Mouse (Mus musculus): ENCODE results near the gene Rbx1. TPM values are rescaled to one million over a fixed set of nuclear protein-coding genes. Genes with fewer than 3 reads are reported as not detected.

Rbx1 gene
- polyA plus RNA-seq, 1 experiment from 2014 or later: 483 TPM

DNA sequence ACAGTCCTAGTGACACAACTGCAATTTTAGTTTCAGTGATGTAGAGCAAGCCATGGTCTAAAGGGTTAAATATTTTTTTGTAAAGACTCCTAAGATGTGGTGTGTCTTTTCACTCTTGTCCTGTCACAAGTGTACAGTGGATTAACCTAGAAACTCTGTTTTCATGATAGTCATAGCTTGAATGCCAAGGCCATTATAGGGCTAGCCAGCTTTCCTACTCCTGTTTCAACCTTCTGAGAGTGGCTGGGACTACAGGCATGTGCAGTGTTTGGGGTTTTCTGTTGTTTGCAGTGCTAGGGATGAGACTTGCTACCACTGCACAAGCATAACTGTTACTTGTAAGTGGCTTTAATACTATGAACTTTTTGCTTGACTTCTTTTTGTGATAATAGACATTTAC, 26.9 kb upstream of the Rbx1 start:
- no peak overlapping the region for H3K4me2 ChIP-seq (replicated peaks)
- no peaks in the 10 kb centered on the region for H3K27me3 ChIP-seq (ENCODE audit: control insufficient read depth, insufficient read depth, low read length)
- H3K4me3 ChIP-seq (replicated peaks; ENCODE audit: low read length): no peak overlapping the region
- H3K27ac ChIP-seq: no peak overlapping the region
- no peaks in the 10 kb centered on the region for H3K4me1 ChIP-seq (replicated peaks; ENCODE audit: control insufficient read depth, insufficient read depth, low read length)
- peaks cover 41% of the 10 kb centered on the region for H3K36me3 ChIP-seq (replicated peaks; ENCODE audit: control insufficient read depth, insufficient read depth)
- no peak for ATAC-seq (ENCODE audit: low FRiP score)
- H3K9me3 ChIP-seq (ENCODE audit: control insufficient read depth, low read length): no peaks in the 10 kb centered on the region
- no peak overlapping the region for H3K9ac ChIP-seq
- DNase-seq (ENCODE audit: low spot score): no peak

GRCm38 (mm10) chr15:81448463-81448862, 17.6 kb upstream of the Rbx1 start:
- 45% methylated on average over 3 of the region's 3 CpGs for WGBS

GRCm38 (mm10) chr15:81461523-81461922, 4.6 kb upstream of the Rbx1 start:
- no peak overlapping the region for H3K9ac ChIP-seq
- 77% methylated on average over 7 of the region's 7 CpGs for WGBS
- 0 out of 2 replicates have a peak, but pooled peaks cover 6% of the 10 kb centered on the region for H3K4me1 ChIP-seq (replicated peaks; ENCODE audit: control insufficient read depth, insufficient read depth, low read length)
- no peak overlapping the region for H3K4me3 ChIP-seq (replicated peaks; ENCODE audit: low read length)
- DNase-seq (ENCODE audit: low spot score) (no peak), ATAC-seq (ENCODE audit: low FRiP score) (no peak)
- no peak overlapping the region for H3K4me2 ChIP-seq (replicated peaks)
- H3K27me3 ChIP-seq (ENCODE audit: control insufficient read depth, insufficient read depth, low read length): no peaks in the 10 kb centered on the region
- H3K27ac ChIP-seq: no peak overlapping the region
- peaks cover 2% of the 10 kb centered on the region for H3K36me3 ChIP-seq (replicated peaks; ENCODE audit: control insufficient read depth, insufficient read depth)
- H3K9me3 ChIP-seq (ENCODE audit: control insufficient read depth, low read length): 0 out of 2 replicates have a peak, but pooled peaks cover 3% of the 10 kb centered on the region

More at GRCm38 (mm10) chr15:81448463-81448862, 17.6 kb upstream of the Rbx1 start:
- peaks cover 39% of the 10 kb centered on the region for H3K36me3 ChIP-seq (replicated peaks; ENCODE audit: control insufficient read depth, insufficient read depth)
- H3K27me3 ChIP-seq (ENCODE audit: control insufficient read depth, insufficient read depth, low read length): no peaks in the 10 kb centered on the region
- H3K27ac ChIP-seq: no peak overlapping the region
- ATAC-seq (ENCODE audit: low FRiP score): 0 out of 2 replicates have a peak, but pooled peaks have one; percentile 55
- H3K9me3 ChIP-seq (ENCODE audit: control insufficient read depth, low read length): no peaks in the 10 kb centered on the region
- no peak overlapping the region for H3K4me2 ChIP-seq (replicated peaks)
- H3K4me1 ChIP-seq (replicated peaks; ENCODE audit: control insufficient read depth, insufficient read depth, low read length): no peaks in the 10 kb centered on the region
- H3K9ac ChIP-seq: no peak overlapping the region
- no peak overlapping the region for H3K4me3 ChIP-seq (replicated peaks; ENCODE audit: low read length)
- DNase-seq (ENCODE audit: low spot score): peak; percentile 86

GRCm38 (mm10) chr15:81465016-81465660, 958 bp upstream of the Rbx1 start:
- no peaks in the 10 kb centered on the region for H3K27me3 ChIP-seq (ENCODE audit: control insufficient read depth, insufficient read depth, low read length)
- 78% methylated on average over 12 of the region's 12 CpGs for WGBS
- H3K9ac ChIP-seq: peak overlapping the region; percentile 68

DNA sequence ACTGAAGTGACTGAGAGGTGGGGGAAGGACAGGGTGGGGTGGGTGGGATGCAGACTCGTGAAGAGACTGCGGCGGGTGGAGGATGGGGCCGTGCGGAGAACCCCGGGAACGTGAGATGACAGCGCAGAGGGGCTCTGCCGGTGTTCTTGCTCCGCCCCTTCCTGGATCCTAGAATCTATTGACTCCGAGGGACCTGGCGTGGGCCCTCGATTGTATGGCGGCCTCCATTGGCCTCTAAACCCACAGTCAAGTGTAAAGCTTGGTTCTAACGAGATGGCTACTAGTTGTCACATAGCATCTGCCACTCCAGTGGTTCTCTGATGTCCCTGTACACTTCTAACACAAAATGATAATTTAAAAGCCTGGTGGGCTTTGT, 630 bp downstream of the Rbx1 start:
- peaks cover 19% of the 10 kb centered on the region for H3K4me1 ChIP-seq (replicated peaks; ENCODE audit: control insufficient read depth, insufficient read depth, low read length)
- DNase-seq (ENCODE audit: low spot score): no peak
- peak overlapping the region; percentile 47 for H3K4me3 ChIP-seq (replicated peaks; ENCODE audit: low read length)
- peak overlapping the region; percentile 85 for H3K27ac ChIP-seq
- 0 out of 2 replicates have a peak, but pooled peaks cover 3% of the 10 kb centered on the region for H3K9me3 ChIP-seq (ENCODE audit: control insufficient read depth, low read length)
- peaks cover 24% of the 10 kb centered on the region for H3K36me3 ChIP-seq (replicated peaks; ENCODE audit: control insufficient read depth, insufficient read depth)
- H3K9ac ChIP-seq: peak overlapping the region; percentile 68
- under 1% methylated on average over 15 of the region's 15 CpGs for WGBS
- ATAC-seq (ENCODE audit: low FRiP score): no peak
- H3K27me3 ChIP-seq (ENCODE audit: control insufficient read depth, insufficient read depth, low read length): no peaks in the 10 kb centered on the region
- H3K4me2 ChIP-seq (replicated peaks): peak overlapping the region; percentile 68

More at GRCm38 (mm10) chr15:81465016-81465660, 958 bp upstream of the Rbx1 start:
- ATAC-seq (ENCODE audit: low FRiP score): no peak
- no peak for DNase-seq (ENCODE audit: low spot score)
- H3K9me3 ChIP-seq (ENCODE audit: control insufficient read depth, low read length): 0 out of 2 replicates have a peak, but pooled peaks cover 3% of the 10 kb centered on the region
- H3K4me3 ChIP-seq (replicated peaks; ENCODE audit: low read length): peak overlapping the region; percentile 47
- H3K4me2 ChIP-seq (replicated peaks): peak overlapping the region; percentile 72
- H3K27ac ChIP-seq: peak overlapping the region; percentile 85
- peaks cover 19% of the 10 kb centered on the region for H3K4me1 ChIP-seq (replicated peaks; ENCODE audit: control insufficient read depth, insufficient read depth, low read length)
- H3K36me3 ChIP-seq (replicated peaks; ENCODE audit: control insufficient read depth, insufficient read depth): peaks cover 11% of the 10 kb centered on the region; the same call in 1 of the 2 replicates

- H3K9ac ChIP-seq: no peak overlapping the region
- H3K4me1 ChIP-seq (replicated peaks; ENCODE audit: control insufficient read depth, insufficient read depth, low read length): peaks cover 14% of the 10 kb centered on the region
- no peak for DNase-seq (ENCODE audit: low spot score)
- no peak overlapping the region for H3K4me2 ChIP-seq (replicated peaks)
- H3K27me3 ChIP-seq (ENCODE audit: control insufficient read depth, insufficient read depth, low read length): no peaks in the 10 kb centered on the region
- peaks cover 61% of the 10 kb centered on the region for H3K36me3 ChIP-seq (replicated peaks; ENCODE audit: control insufficient read depth, insufficient read depth)
- H3K4me3 ChIP-seq (replicated peaks; ENCODE audit: low read length): no peak overlapping the region
- H3K9me3 ChIP-seq (ENCODE audit: control insufficient read depth, low read length): no peaks in the 10 kb centered on the region
- ATAC-seq (ENCODE audit: low FRiP score): no peak
- WGBS: 94% methylated on average over 8 of the region's 8 CpGs
- H3K27ac ChIP-seq: no peak overlapping the region
These were observed 4.6 kb downstream of the Rbx1 start for GRCm38 (mm10) chr15:81470735-81471134.

- no peaks in the 10 kb centered on the region for H3K9me3 ChIP-seq (ENCODE audit: control insufficient read depth, low read length)
- H3K9ac ChIP-seq: no peak overlapping the region
- peaks cover 10% of the 10 kb centered on the region for H3K4me1 ChIP-seq (replicated peaks; ENCODE audit: control insufficient read depth, insufficient read depth, low read length)
- no peaks in the 10 kb centered on the region for H3K27me3 ChIP-seq (ENCODE audit: control insufficient read depth, insufficient read depth, low read length)
- no peak overlapping the region for H3K4me2 ChIP-seq (replicated peaks)
- H3K4me3 ChIP-seq (replicated peaks; ENCODE audit: low read length): no peak overlapping the region
- WGBS: 95% methylated on average over 5 of the region's 5 CpGs
- no peak overlapping the region for H3K27ac ChIP-seq
- DNase-seq (ENCODE audit: low spot score) (no peak), ATAC-seq (ENCODE audit: low FRiP score) (no peak)
- peaks cover 61% of the 10 kb centered on the region for H3K36me3 ChIP-seq (replicated peaks; ENCODE audit: control insufficient read depth, insufficient read depth)
These were observed 6.2 kb downstream of the Rbx1 start for GRCm38 (mm10) chr15:81472256-81472655.

- Histone ChIP-seq H3K27me3 (ENCODE audit: control insufficient read depth, insufficient read depth, low read length) (no peaks in the 10 kb centered on the region), H3K4me3 (replicated peaks; ENCODE audit: low read length) (no peak overlapping the region), H3K4me2 (replicated peaks) (no peak overlapping the region), H3K9ac (no peak overlapping the region), H3K9me3 (ENCODE audit: control insufficient read depth, low read length) (no peaks in the 10 kb centered on the region), H3K27ac (no peak overlapping the region), H3K4me1 (replicated peaks; ENCODE audit: control insufficient read depth, insufficient read depth, low read length) (no peaks in the 10 kb centered on the region), H3K36me3 (replicated peaks; ENCODE audit: control insufficient read depth, insufficient read depth) (peaks cover 48% of the 10 kb centered on the region)
- DNase-seq (ENCODE audit: low spot score): peak; percentile 27
- ATAC-seq (ENCODE audit: low FRiP score): no peak
- 41% methylated on average over 3 of the region's 3 CpGs for WGBS
These were observed 9.6 kb downstream of the Rbx1 start for GRCm38 (mm10) chr15:81475654-81476053.

DNA sequence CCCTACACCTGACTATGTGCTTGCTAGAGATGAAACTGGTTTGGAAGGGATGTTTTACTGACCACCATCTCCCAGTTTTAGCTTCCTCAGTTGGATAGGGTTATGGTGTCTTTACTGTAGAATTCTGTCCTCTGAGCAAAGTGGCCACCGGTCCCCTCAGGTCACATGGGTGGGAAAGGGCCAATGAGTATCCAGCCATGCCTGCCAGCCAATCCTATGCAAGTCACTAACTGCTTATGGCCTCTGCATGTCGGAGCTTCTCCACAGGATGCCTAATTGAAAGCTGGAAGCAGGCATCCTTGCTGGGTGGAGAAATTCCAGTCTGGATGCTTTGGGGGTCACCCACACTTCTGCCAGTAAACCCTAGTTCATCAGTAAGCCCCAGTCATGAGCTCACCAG, 10.5 kb downstream of the Rbx1 start:
- Histone ChIP-seq H3K9me3 (ENCODE audit: control insufficient read depth, low read length) (no peaks in the 10 kb centered on the region), H3K4me1 (replicated peaks; ENCODE audit: control insufficient read depth, insufficient read depth, low read length) (0 out of 2 replicates have a peak, but pooled peaks cover 4% of the 10 kb centered on the region), H3K27ac (no peak overlapping the region), H3K36me3 (replicated peaks; ENCODE audit: control insufficient read depth, insufficient read depth) (peaks cover 38% of the 10 kb centered on the region), H3K4me2 (replicated peaks) (peak overlapping the region; percentile 17; the same call in 1 of the 2 replicates), H3K9ac (no peak overlapping the region), H3K27me3 (ENCODE audit: control insufficient read depth, insufficient read depth, low read length) (no peaks in the 10 kb centered on the region), H3K4me3 (replicated peaks; ENCODE audit: low read length) (no peak overlapping the region)
- DNase-seq (ENCODE audit: low spot score): peak; percentile 44
- ATAC-seq (ENCODE audit: low FRiP score): no peak
- 0% methylated on average over 2 of the region's 2 CpGs for WGBS
